Mouse (Mus musculus) forebrain, embryonic 15.5 days (tissue): ENCODE results near the gene Fam208b. TPM values are rescaled to one million over a fixed set of nuclear protein-coding genes. Genes with fewer than 3 reads are reported as not detected.

Experiments used
- ATAC-seq: fragments of 200-750 bp; cut with Nextera tagmentation; replicated peaks from 2 replicates; pipeline ENCODE4 v1.8.0; 2017; ENCODE audit warnings: mild to moderate bottlenecking, moderate TSS enrichment, moderate library complexity
- H3K27ac ChIP-seq: fragments of 300-500 bp; sonication (generic); replicated peaks from 2 replicates; pipeline ENCODE4 v1.5.1; 2015; ENCODE audit warnings: mild to moderate bottlenecking, inconsistent platforms
- H3K27me3 ChIP-seq: fragments of 300-500 bp; sonication (generic); 2 replicates; pipeline ENCODE4 v1.6.1; 2015; ENCODE audit warnings: inconsistent platforms
- H3K36me3 ChIP-seq: fragments of 300-500 bp; sonication (generic); 2 replicates; pipeline ENCODE4 v1.6.1; 2015; ENCODE audit warnings: mild to moderate bottlenecking, inconsistent platforms
- H3K4me1 ChIP-seq: fragments of 300-500 bp; sonication (generic); 2 replicates; pipeline ENCODE4 v1.6.1; 2015; ENCODE audit warnings: inconsistent platforms
- H3K4me2 ChIP-seq: fragments of 300-500 bp; sonication (generic); replicated peaks from 2 replicates; pipeline ENCODE4 v1.6.1; 2015; ENCODE audit warnings: mild to moderate bottlenecking, inconsistent platforms
- H3K4me3 ChIP-seq: fragments of 300-500 bp; sonication (generic); 2 replicates; pipeline ENCODE4 v1.5.1; 2015; ENCODE audit warnings: mild to moderate bottlenecking, inconsistent platforms
- H3K9ac ChIP-seq: fragments of 300-500 bp; sonication (generic); replicated peaks from 2 replicates; pipeline ENCODE4 v1.6.1; 2015; ENCODE audit warnings: mild to moderate bottlenecking, inconsistent platforms
- H3K9me3 ChIP-seq: fragments of 300-500 bp; sonication (generic); 2 replicates; pipeline ENCODE4 v1.6.1; 2016; ENCODE audit warnings: inconsistent platforms
- WGBS: fragments of 180-500 bp; shearing (Covaris S2); methylation state at CpG from one replicate; pipeline ENCODE4 v1.1.7; 2015; ENCODE audit warnings: mixed read lengths; 5-methylcytosine and 5-hydroxymethylcytosine counted together
- polyA plus RNA-seq: library from polyadenylated mRNA; unstranded; fragments of >200 nt; fragmentation: Nextera tagmentation; extraction: Ambion mirVana; gene quantifications from 2 replicates; pipeline ENCODE4 v1.2.1, GENCODE M21; 2015

Gene Fam208b
- polyA plus RNA-seq, 1 experiment from 2014 or later = 21.3 TPM

DNA sequence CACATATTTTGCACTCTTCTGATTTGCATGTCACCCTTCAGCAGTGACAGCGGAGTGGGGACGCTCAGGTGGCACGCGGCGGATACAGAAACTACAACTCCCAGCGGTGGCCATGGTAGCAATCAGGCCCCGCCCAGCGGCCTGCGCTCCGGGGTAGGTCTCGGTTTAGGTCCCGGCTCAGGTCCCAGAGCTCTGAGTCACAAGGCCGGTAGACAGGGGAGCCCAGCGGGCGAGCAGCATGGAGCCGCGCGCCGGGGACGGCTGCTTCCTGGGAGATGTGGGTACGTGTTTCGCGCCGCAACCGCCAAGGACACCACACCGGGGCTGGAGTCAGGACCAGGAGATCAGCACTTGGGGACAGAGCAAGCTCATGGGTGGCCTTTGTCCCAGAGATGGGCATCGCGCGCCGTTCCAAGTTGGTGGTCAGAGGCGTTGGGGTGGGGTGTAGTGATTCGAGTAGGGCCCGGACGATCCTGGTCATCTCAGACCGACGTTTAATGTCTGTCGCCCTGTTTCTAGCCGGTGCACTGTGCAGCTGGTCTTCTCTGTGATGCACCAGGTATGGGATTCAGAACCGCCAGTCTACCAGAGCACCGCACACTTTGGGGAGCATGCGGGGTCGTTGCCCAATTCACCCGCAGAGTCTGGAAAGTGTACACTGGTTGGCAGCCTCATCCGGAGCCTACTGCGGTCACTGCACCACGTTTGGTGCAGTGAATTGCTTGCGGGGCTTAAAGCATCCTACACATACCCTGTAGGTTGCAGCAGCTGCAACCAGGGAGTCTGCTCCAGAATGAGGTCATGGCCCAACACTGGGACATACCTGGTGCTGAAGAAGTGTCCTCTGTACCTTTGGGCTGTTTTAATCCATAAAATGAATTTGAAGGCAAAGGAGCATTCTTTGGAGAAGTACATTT is 23.2 kb upstream of the Fam208b start, which contains the start of gene Asb13:
Gene Asb13, plus strand, starts transcription at position 138 of the 917 bp plus-strand sequence.
- Histone ChIP-seq H3K27me3 (peaks cover 3% of the 10 kb centered on the region; the same call in 1 of the 2 replicates), H3K9me3 (no peaks in the 10 kb centered on the region), H3K4me2 (peak within 1 kb of the TSS; percentile 61), H3K9ac (peak within 1 kb of the TSS; percentile 87), H3K4me3 (peak within 1 kb of the TSS; percentile 83), H3K27ac (peak within 1 kb of the TSS; percentile 13; the same call in 1 of the 2 replicates), H3K36me3 (no peaks in the 10 kb centered on the region), H3K4me1 (peaks cover 3% of the 10 kb centered on the region; the same call in 1 of the 2 replicates)
- ATAC-seq = peak; percentile 95
- WGBS = under 1% methylated on average over 47 of the region's 47 CpGs

- peaks cover 3% of the 10 kb centered on the region; the same call in 1 of the 2 replicates for H3K4me1 ChIP-seq
- WGBS = 42% methylated on average over 6 of the region's 6 CpGs
- H3K27ac ChIP-seq = no peak overlapping the region
- H3K9ac ChIP-seq = no peak overlapping the region
- peaks cover 3% of the 10 kb centered on the region; the same call in 1 of the 2 replicates for H3K27me3 ChIP-seq
- H3K4me3 ChIP-seq = no peak overlapping the region
- H3K9me3 ChIP-seq = no peaks in the 10 kb centered on the region
- H3K36me3 ChIP-seq = no peaks in the 10 kb centered on the region
- ATAC-seq = no peak
- H3K4me2 ChIP-seq = 0 out of 2 replicates have a peak overlapping the region, but pooled peaks have one; percentile 61
Measured at GRCm38 (mm10) chr13:3633131-3633530, 22.2 kb upstream of the Fam208b start.

- Histone ChIP-seq H3K36me3 (no peaks in the 10 kb centered on the region), H3K4me1 (peaks cover 3% of the 10 kb centered on the region; the same call in 1 of the 2 replicates), H3K27me3 (peaks cover 3% of the 10 kb centered on the region; the same call in 1 of the 2 replicates), H3K27ac (no peak overlapping the region), H3K9me3 (no peaks in the 10 kb centered on the region), H3K4me2 (no peak overlapping the region), H3K4me3 (no peak overlapping the region), H3K9ac (no peak overlapping the region)
- ATAC-seq = no peak
- WGBS = 87% methylated on average over 9 of the region's 9 CpGs
Measured at GRCm38 (mm10) chr13:3632551-3632950, 21.6 kb upstream of the Fam208b start.

DNA sequence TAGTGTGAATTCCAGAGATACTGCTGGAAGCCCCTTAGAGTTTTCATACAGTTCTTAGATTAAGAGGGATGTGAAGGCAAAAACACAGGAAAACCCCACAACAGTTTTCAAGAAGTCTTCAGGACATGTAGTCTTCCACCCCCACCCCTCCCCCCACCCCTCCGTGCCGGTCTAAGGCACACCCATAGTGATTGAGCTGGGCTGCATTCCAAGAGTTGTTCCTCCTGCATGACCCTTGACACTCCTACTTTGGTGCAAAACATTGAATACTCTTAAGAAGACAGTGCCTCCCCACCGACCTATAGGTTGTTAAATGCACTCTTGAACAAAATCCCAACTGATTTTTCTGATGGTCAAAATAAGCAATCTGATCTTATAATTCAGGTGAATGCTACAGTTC is 17.2 kb upstream of the Fam208b start:
- Histone ChIP-seq H3K9me3 (no peaks in the 10 kb centered on the region), H3K4me1 (no peaks in the 10 kb centered on the region), H3K27me3 (peaks cover 3% of the 10 kb centered on the region; the same call in 1 of the 2 replicates), H3K36me3 (no peaks in the 10 kb centered on the region), H3K9ac (no peak overlapping the region), H3K4me3 (no peak overlapping the region), H3K27ac (no peak overlapping the region), H3K4me2 (no peak overlapping the region)
- WGBS = 41% methylated on average over 3 of the region's 3 CpGs
- ATAC-seq = no peak

DNA sequence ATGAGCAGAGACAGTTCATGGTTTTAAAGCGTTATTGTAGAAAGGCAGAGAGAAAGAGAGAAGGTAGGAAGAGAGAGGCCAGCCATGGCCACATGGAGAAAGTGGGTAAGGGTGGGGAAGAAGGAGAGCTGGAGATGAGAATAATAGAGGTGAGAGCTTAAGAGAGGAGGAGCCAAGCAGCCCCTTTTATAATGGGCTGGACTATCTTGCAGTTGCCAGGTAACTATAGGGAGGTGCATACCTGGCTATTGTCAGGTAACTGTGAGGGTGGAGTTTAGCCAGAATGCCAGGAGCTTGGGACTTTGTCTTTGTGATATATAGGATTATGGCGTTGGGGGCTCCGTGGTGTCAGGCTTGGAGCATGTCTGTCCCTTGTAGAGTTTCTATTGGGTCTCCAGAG is 16.2 kb upstream of the Fam208b start:
- Histone ChIP-seq H3K9me3 (no peaks in the 10 kb centered on the region), H3K4me1 (no peaks in the 10 kb centered on the region), H3K4me2 (no peak overlapping the region), H3K36me3 (no peaks in the 10 kb centered on the region), H3K4me3 (no peak overlapping the region), H3K9ac (no peak overlapping the region), H3K27me3 (no peaks in the 10 kb centered on the region), H3K27ac (no peak overlapping the region)
- no peak for ATAC-seq
- 56% methylated on average over 3 of the region's 3 CpGs for WGBS

DNA sequence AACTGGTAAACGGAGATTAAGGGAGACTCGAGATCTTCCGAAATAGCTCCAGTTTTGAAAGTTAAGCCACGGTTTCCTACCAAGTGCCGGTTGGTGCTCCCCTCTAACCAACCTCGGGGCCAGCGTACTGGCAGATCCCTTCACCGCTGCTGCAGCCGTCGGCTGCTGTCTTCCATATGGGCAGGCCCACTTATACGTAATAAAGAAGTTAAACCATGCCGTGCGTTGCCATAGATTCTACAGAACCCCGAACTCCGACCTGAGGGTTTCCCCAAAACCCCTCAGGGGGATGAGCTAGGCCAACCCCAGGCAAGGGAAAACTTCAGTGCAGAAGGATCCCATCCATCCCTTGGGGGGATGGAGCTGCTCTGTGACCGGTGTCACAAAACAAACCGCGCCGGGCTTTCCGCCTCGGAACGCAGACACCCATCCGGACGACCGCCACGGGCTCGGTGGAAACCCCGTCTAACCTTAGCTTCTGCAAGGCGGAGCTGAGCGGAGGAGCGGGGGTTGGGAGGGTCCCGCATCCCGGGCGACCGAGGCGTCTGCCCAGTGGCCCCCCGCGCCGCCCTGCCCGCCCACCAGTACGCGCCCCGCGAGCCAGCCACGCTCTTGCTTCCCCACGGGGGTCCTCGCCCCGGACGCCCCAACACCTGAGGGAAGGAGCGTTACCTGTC is 652 bp downstream of the Fam208b start:
- peaks cover 9% of the 10 kb centered on the region for H3K4me1 ChIP-seq
- H3K9ac ChIP-seq = peak overlapping the region; percentile 73
- no peaks in the 10 kb centered on the region for H3K36me3 ChIP-seq
- ATAC-seq = peak; percentile 49
- peak overlapping the region; percentile 92 for H3K27ac ChIP-seq
- peaks cover 4% of the 10 kb centered on the region; the same call in 1 of the 2 replicates for H3K27me3 ChIP-seq
- WGBS = under 1% methylated on average over 42 of the region's 50 CpGs
- peak overlapping the region; percentile 81 for H3K4me3 ChIP-seq
- no peaks in the 10 kb centered on the region for H3K9me3 ChIP-seq
- H3K4me2 ChIP-seq = peak overlapping the region; percentile 66

GRCm38 (mm10) chr13:3609780-3610117 is 1.2 kb downstream of the Fam208b start:
- Histone ChIP-seq H3K9ac (peak overlapping the region; percentile 73), H3K4me1 (peaks cover 9% of the 10 kb centered on the region), H3K36me3 (no peaks in the 10 kb centered on the region), H3K27ac (peak overlapping the region; percentile 92; the same call in 1 of the 2 replicates), H3K27me3 (peaks cover 4% of the 10 kb centered on the region; the same call in 1 of the 2 replicates), H3K4me2 (peak overlapping the region; percentile 66), H3K4me3 (peak overlapping the region; percentile 81), H3K9me3 (no peaks in the 10 kb centered on the region)
- no peak for ATAC-seq
- WGBS = 25% methylated on average over 8 of the region's 8 CpGs

GRCm38 (mm10) chr13:3596232-3596631 is 14.7 kb downstream of the Fam208b start:
- WGBS = 95% methylated on average over 6 of the region's 6 CpGs
- Histone ChIP-seq H3K36me3 (peaks cover 55% of the 10 kb centered on the region), H3K27me3 (no peaks in the 10 kb centered on the region), H3K9ac (no peak overlapping the region), H3K4me3 (no peak overlapping the region), H3K9me3 (no peaks in the 10 kb centered on the region), H3K4me1 (no peaks in the 10 kb centered on the region), H3K27ac (no peak overlapping the region), H3K4me2 (no peak overlapping the region)
- no peak for ATAC-seq

- Histone ChIP-seq H3K4me3 (no peak overlapping the region), H3K4me2 (no peak overlapping the region), H3K9me3 (no peaks in the 10 kb centered on the region), H3K9ac (no peak overlapping the region), H3K27ac (no peak overlapping the region), H3K36me3 (peaks cover 63% of the 10 kb centered on the region), H3K27me3 (no peaks in the 10 kb centered on the region), H3K4me1 (no peaks in the 10 kb centered on the region)
- WGBS = 86% methylated on average over 1 of the region's 1 CpGs
- ATAC-seq = no peak
Measured at GRCm38 (mm10) chr13:3594311-3594710, 16.6 kb downstream of the Fam208b start.

DNA sequence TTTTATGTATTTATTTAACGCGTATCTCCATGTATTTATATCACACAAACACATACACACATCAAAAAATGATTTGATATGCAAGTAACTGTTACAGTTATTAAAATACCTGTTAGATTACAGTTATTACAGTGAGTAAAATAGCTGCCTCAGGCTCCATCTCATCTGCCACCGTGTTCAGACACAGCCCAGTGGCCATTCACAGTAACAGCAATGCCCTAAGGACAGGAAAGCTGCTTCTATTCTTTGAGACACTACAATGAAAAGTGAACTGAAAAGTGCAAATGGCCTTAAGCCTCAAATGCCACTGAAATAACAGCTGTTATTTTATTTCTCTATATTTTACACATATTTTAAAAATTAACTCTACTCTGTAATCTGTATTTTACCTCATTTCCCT is 20.1 kb downstream of the Fam208b start:
- WGBS = 91% methylated on average over 3 of the region's 3 CpGs
- no peak for ATAC-seq
- H3K9ac ChIP-seq = no peak overlapping the region

GRCm38 (mm10) chr13:3563953-3564352 is 47.0 kb downstream of the Fam208b start:
- WGBS = 90% methylated on average over 2 of the region's 2 CpGs
- ATAC-seq = no peak
- Histone ChIP-seq H3K27ac (no peak overlapping the region), H3K4me2 (no peak overlapping the region), H3K4me1 (no peaks in the 10 kb centered on the region), H3K27me3 (no peaks in the 10 kb centered on the region), H3K9ac (no peak overlapping the region), H3K9me3 (no peaks in the 10 kb centered on the region), H3K4me3 (no peak overlapping the region), H3K36me3 (peaks cover 68% of the 10 kb centered on the region)

More for the DNA sequence above, 20.1 kb downstream of the Fam208b start:
- Histone ChIP-seq H3K27ac (no peak overlapping the region), H3K27me3 (no peaks in the 10 kb centered on the region), H3K4me1 (no peaks in the 10 kb centered on the region), H3K4me2 (no peak overlapping the region), H3K36me3 (peaks cover 59% of the 10 kb centered on the region), H3K4me3 (no peak overlapping the region), H3K9me3 (no peaks in the 10 kb centered on the region)

DNA sequence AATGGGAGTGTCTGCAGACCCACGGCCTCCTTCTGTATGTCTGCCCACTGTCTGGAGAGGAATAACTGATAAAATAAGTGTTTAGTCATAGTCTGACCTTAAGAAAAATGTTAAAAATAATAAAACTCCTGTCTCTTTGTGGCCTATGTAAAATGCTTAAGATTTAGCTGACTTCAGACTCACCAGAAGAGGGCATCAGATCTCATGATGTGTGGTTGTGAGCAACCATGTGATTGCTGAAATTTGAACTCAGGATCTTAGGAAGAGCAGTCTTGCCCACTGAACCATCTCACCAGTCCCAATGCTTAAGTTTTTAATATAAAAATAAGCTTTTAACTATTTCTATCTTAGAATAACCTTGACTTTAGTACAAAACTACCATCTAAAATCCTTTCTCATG is 47.8 kb downstream of the Fam208b start:
- Histone ChIP-seq H3K27ac (no peak overlapping the region), H3K4me3 (no peak overlapping the region), H3K36me3 (peaks cover 62% of the 10 kb centered on the region), H3K9ac (no peak overlapping the region), H3K27me3 (no peaks in the 10 kb centered on the region), H3K4me1 (no peaks in the 10 kb centered on the region), H3K4me2 (no peak overlapping the region), H3K9me3 (no peaks in the 10 kb centered on the region)
- ATAC-seq = no peak
- WGBS = 96% methylated on average over 1 of the region's 1 CpGs
